Mouse (Mus musculus) MEL (cell line): ENCODE data around the gene Thsd4. TPM values are rescaled to one million over a fixed set of nuclear protein-coding genes. Genes with fewer than 3 reads are reported as not detected.

ENCODE experiments used
- DNase-seq: peaks from one replicate; pipeline ENCODE4 v3.0.0; 2011; ENCODE audit warnings: low read depth, low spot score
- H3K27ac ChIP-seq: 2 replicates; pipeline ENCODE4 v1.5.1; 2012; ENCODE audit warnings: low read depth, mild to moderate bottlenecking, control low read depth, low read length, moderate library complexity; ENCODE audit not compliant: control insufficient read depth
- H3K27me3 ChIP-seq, 2 experiments: fragments of 150-350 bp in 1 of 2; sonication (generic) in 1 of 2; 2 replicates each; pipeline ENCODE4 v1.6.1; 2012; ENCODE audit warnings: low read length in 2 of 2, mild to moderate bottlenecking in 2 of 2, improper control_type of control experiment in 1 of 2, moderate library complexity in 1 of 2; ENCODE audit not compliant: insufficient read depth in 2 of 2, control insufficient read depth in 1 of 2
- H3K36me3 ChIP-seq, 2 experiments: 2 replicates each; pipeline ENCODE4 v1.6.1; 2012 to 2014; ENCODE audit warnings: low read length in 2 of 2, improper control_type of control experiment in 1 of 2, inconsistent platforms in 1 of 2, mild to moderate bottlenecking in 1 of 2; ENCODE audit not compliant: insufficient read depth in 2 of 2, control insufficient read depth in 1 of 2
- H3K4me1 ChIP-seq, 2 experiments: fragments of 150-350 bp in 1 of 2; sonication (generic) in 1 of 2; 2 replicates each; pipeline ENCODE4 v1.6.1; 2012; ENCODE audit warnings: low read length in 2 of 2, improper control_type of control experiment in 1 of 2, mild to moderate bottlenecking in 1 of 2; ENCODE audit not compliant: insufficient read depth in 2 of 2, control insufficient read depth in 1 of 2
- H3K4me3 ChIP-seq, 2 experiments: fragments of 150-350 bp in 1 of 2; sonication (generic) in 1 of 2; 2 replicates each; pipeline ENCODE4 v1.5.1; 2012; ENCODE audit warnings: low read depth in 2 of 2, low read length in 2 of 2, mild to moderate bottlenecking in 2 of 2, moderate library complexity in 2 of 2, control low read depth in 1 of 2, improper control_type of control experiment in 1 of 2; ENCODE audit not compliant: control insufficient read depth in 1 of 2, insufficient read depth in 1 of 2
- H3K79me2 ChIP-seq: 2 replicates; pipeline ENCODE4 v1.6.1; 2012; ENCODE audit warnings: mild to moderate bottlenecking, low read length, moderate library complexity; ENCODE audit not compliant: control insufficient read depth, poor library complexity, insufficient read depth
- H3K9ac ChIP-seq: 2 replicates; pipeline ENCODE4 v1.6.1; 2012; ENCODE audit warnings: low read depth, mild to moderate bottlenecking, control low read depth, low read length, moderate library complexity; ENCODE audit not compliant: control insufficient read depth, poor library complexity, severe bottlenecking
- H3K9me3 ChIP-seq: fragments of 150-350 bp; sonication (generic); replicated peaks from 2 replicates; pipeline ENCODE4 v1.6.1; 2012; ENCODE audit warnings: mild to moderate bottlenecking, low read length, improper control_type of control experiment, moderate library complexity; ENCODE audit not compliant: insufficient read depth
- BHLHE40 ChIP-seq: IDR thresholded peaks from 2 replicates; pipeline ENCODE4 v1.6.1; 2012; ENCODE audit warnings: low read depth, mild to moderate bottlenecking, inconsistent platforms, low read length, improper control_type of control experiment, borderline replicate concordance
- CHD1 ChIP-seq: IDR thresholded peaks from 2 replicates; pipeline ENCODE4 v1.6.1; 2012; ENCODE audit warnings: low read depth, mild to moderate bottlenecking, inconsistent platforms, low read length, improper control_type of control experiment
- CHD2 ChIP-seq: IDR thresholded peaks from 2 replicates; pipeline ENCODE4 v1.6.1; 2011; ENCODE audit warnings: low read length, improper control_type of control experiment
- CTCF ChIP-seq, 3 experiments: IDR thresholded peaks in 2 of 3; conservative IDR thresholded peaks in 1 of 3; 2 replicates each; pipeline ENCODE4 v1.5.1; 2011 to 2012; ENCODE audit warnings: low read length in 3 of 3, low read depth in 2 of 3, mild to moderate bottlenecking in 2 of 3, improper control_type of control experiment in 1 of 3, inconsistent platforms in 1 of 3, mixed read lengths in 1 of 3, moderate library complexity in 1 of 3; ENCODE audit not compliant: control insufficient read depth in 1 of 3, insufficient read depth in 1 of 3, poor library complexity in 1 of 3, severe bottlenecking in 1 of 3
- ELF1 ChIP-seq: IDR thresholded peaks from 2 replicates; pipeline ENCODE4 v1.6.1; 2014; ENCODE audit warnings: low read depth, mild to moderate bottlenecking, inconsistent platforms, low read length, improper control_type of control experiment, moderate library complexity
- EP300 ChIP-seq, 2 experiments: IDR thresholded peaks; 2 replicates each; pipeline ENCODE4 v1.6.1; 2011; ENCODE audit warnings: improper control_type of control experiment in 2 of 2, low read length in 2 of 2, low read depth in 1 of 2, mild to moderate bottlenecking in 1 of 2
- ETS1 ChIP-seq: IDR thresholded peaks from 2 replicates; pipeline ENCODE4 v1.6.1; 2012; ENCODE audit warnings: low read depth, mild to moderate bottlenecking, inconsistent platforms, low read length, improper control_type of control experiment, moderate library complexity
- GABPA ChIP-seq: IDR thresholded peaks from 2 replicates; pipeline ENCODE4 v1.6.1; 2012; ENCODE audit warnings: low read depth, mild to moderate bottlenecking, inconsistent platforms, low read length, improper control_type of control experiment, moderate library complexity
- MAFK ChIP-seq: IDR thresholded peaks from 2 replicates; pipeline ENCODE4 v1.6.1; 2011; ENCODE audit warnings: low read depth, mild to moderate bottlenecking, low read length, improper control_type of control experiment, borderline replicate concordance
- MXI1 ChIP-seq: IDR thresholded peaks from 2 replicates; pipeline ENCODE4 v1.6.1; 2011; ENCODE audit warnings: mild to moderate bottlenecking, low read depth, low read length, improper control_type of control experiment
- NELFE ChIP-seq: IDR thresholded peaks from 2 replicates; pipeline ENCODE4 v1.6.1; 2011; ENCODE audit warnings: low read depth, low read length, improper control_type of control experiment
- NRF1 ChIP-seq: IDR thresholded peaks from 2 replicates; pipeline ENCODE4 v1.6.1; 2014; ENCODE audit warnings: low read depth, mild to moderate bottlenecking, inconsistent platforms, low read length, improper control_type of control experiment, moderate library complexity; ENCODE audit not compliant: poor library complexity, insufficient read depth, severe bottlenecking
- POLR2A ChIP-seq, 2 experiments: IDR thresholded peaks; 2 replicates each; pipeline ENCODE4 v1.6.1; 2011 to 2012; ENCODE audit warnings: low read length in 2 of 2, mild to moderate bottlenecking in 2 of 2, control low read depth in 1 of 2, improper control_type of control experiment in 1 of 2, low read depth in 1 of 2, moderate library complexity in 1 of 2; ENCODE audit not compliant: control insufficient read depth in 1 of 2, insufficient read depth in 1 of 2, poor library complexity in 1 of 2
- RCOR1 ChIP-seq: IDR thresholded peaks from 2 replicates; pipeline ENCODE4 v1.6.1; 2012; ENCODE audit warnings: low read depth, mild to moderate bottlenecking, inconsistent platforms, low read length, improper control_type of control experiment
- TAL1 ChIP-seq: IDR thresholded peaks from 2 replicates; pipeline ENCODE4 v1.6.1; 2012; ENCODE audit warnings: mild to moderate bottlenecking, inconsistent platforms, low read length, moderate library complexity, mixed read lengths
- TCF12 ChIP-seq: IDR thresholded peaks from 2 replicates; pipeline ENCODE4 v1.6.1; 2014; ENCODE audit warnings: low read depth, mild to moderate bottlenecking, inconsistent platforms, low read length, improper control_type of control experiment, moderate library complexity
- USF1 ChIP-seq: IDR thresholded peaks from 2 replicates; pipeline ENCODE4 v1.6.1; 2014; ENCODE audit warnings: low read depth, mild to moderate bottlenecking, inconsistent platforms, low read length, improper control_type of control experiment, moderate library complexity
- ZMIZ1 ChIP-seq: IDR thresholded peaks from 2 replicates; pipeline ENCODE4 v1.6.1; 2012; ENCODE audit warnings: low read depth, mild to moderate bottlenecking, inconsistent platforms, low read length, improper control_type of control experiment, moderate library complexity
- ZNF384 ChIP-seq: IDR thresholded peaks from 2 replicates; pipeline ENCODE4 v1.6.1; 2012; ENCODE audit warnings: low read depth, mild to moderate bottlenecking, inconsistent platforms, low read length, improper control_type of control experiment
- polyA plus RNA-seq, 2 experiments: library from polyadenylated mRNA; stranded (reverse) in 1 of 2; unstranded in 1 of 2; fragments of >175 nt in 1 of 2; fragments of >200 nt in 1 of 2; gene quantifications; 2 replicates each; pipeline versions ENCODE4 v1.2.1 to v1.2.4; 2012; ENCODE audit warnings: low replicate concordance in 2 of 2, low read depth in 1 of 2; ENCODE audit not compliant: insufficient read length in 2 of 2, insufficient read depth in 1 of 2, missing spikeins in 1 of 2
- total RNA-seq: library from RNA; depleted of rRNA; stranded (reverse); fragments of 300-350 nt; gene quantifications from 2 replicates; pipeline ENCODE4 v1.2.3, GENCODE M21; 2012

The Thsd4 gene
- total and polyA plus RNA-seq, 3 experiments, result 0.08 TPM; not detected in 1

- Histone ChIP-seq H3K9me3 (no peaks in the 10 kb centered on the region), H3K4me3 (no peak overlapping the region), H3K27me3 (peaks cover 0 to 2% of the 10 kb centered on the region in 2 experiments; a peak in 2 of 4 replicates), H3K79me2 (no peaks in the 10 kb centered on the region), H3K4me1 (no peaks in the 10 kb centered on the region), H3K27ac (no peak overlapping the region), H3K9ac (no peak overlapping the region), H3K36me3 (no peaks in the 10 kb centered on the region)
- no peak for DNase-seq
- TF ChIP-seq CTCF (IDR thresholded peaks at IDR 0.05 in 2 of 3, conservative IDR thresholded peaks at IDR 0.05 in 1 of 3; ENCODE audit: control insufficient read depth in 1 of 3, insufficient read depth in 1 of 3, low read depth in 2 of 3, low read length in 3 of 3, poor library complexity in 1 of 3, severe bottlenecking in 1 of 3) (no peak), EP300 (IDR thresholded peaks at IDR 0.05; ENCODE audit: low read depth in 1 of 2, low read length in 2 of 2) (no peak), NELFE (no peak), ETS1 (no peak), NRF1 (no peak), ZNF384 (no peak), CHD1 (no peak)
Measured at GRCm38 (mm10) chr9:60310741-60311317, 211.0 kb downstream of the Thsd4 start.

- Histone ChIP-seq H3K9me3 (no peaks in the 10 kb centered on the region), H3K9ac (no peak overlapping the region), H3K36me3 (no peaks in the 10 kb centered on the region), H3K27ac (no peak overlapping the region), H3K4me1 (no peaks in the 10 kb centered on the region), H3K79me2 (no peaks in the 10 kb centered on the region), H3K27me3 (peaks cover 0 to 2% of the 10 kb centered on the region in 2 experiments; a peak in 2 of 4 replicates), H3K4me3 (no peak overlapping the region)
- no peak for DNase-seq
- TF ChIP-seq BHLHE40 (no peak), NELFE (no peak), USF1 (no peak), GABPA (no peak), RCOR1 (no peak), MXI1 (no peak), CHD2 (no peak), TCF12 (no peak), CTCF (IDR thresholded peaks at IDR 0.05 in 2 of 3, conservative IDR thresholded peaks at IDR 0.05 in 1 of 3; ENCODE audit: control insufficient read depth in 1 of 3, insufficient read depth in 1 of 3, low read depth in 2 of 3, low read length in 3 of 3, poor library complexity in 1 of 3, severe bottlenecking in 1 of 3) (no peak), TAL1 (no peak), MAFK (no peak), ZNF384 (no peak), ZMIZ1 (no peak), ELF1 (no peak), POLR2A (IDR thresholded peaks at IDR 0.05; ENCODE audit: control insufficient read depth in 1 of 2, insufficient read depth in 1 of 2, low read depth in 1 of 2, low read length in 2 of 2, poor library complexity in 1 of 2) (no peak), CHD1 (no peak)
Measured at GRCm38 (mm10) chr9:60309786-60310711, 211.8 kb downstream of the Thsd4 start.
